Mouse (Mus musculus): Measurements from ENCODE around the gene Tango2.

Tango2 gene

DNA sequence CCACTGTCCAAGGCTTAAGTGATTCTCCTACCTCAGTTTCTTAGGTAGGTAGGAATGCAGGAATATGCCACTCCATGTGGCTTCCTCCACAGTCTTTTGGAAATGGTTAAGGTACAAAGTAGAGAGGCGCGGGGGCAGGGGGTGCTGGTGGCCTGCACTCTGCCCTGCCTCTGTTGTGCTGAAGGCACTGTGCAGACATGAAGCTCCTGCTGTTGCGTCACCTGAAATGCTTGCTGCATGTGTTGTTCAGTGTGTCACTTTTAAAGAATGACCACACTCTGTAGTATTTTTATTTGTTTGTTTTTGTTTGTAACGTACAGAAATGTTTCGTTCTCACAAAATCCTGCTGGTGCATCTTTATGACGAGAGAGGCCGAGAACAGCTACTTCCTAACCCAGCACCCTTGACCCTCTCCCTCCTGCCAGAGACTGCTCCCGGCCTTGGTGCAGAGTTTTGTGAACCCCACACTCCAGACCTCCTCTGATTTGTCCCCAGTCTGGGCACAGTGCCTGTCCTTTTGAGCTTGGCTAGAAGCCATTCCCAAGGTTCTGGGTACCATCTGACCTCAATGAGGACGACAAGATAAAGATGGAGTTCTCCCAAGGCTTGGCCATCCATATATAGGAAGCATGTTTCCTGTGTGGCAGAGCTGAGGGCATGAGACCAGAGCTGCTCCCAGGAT, 35.3 kb upstream of the Tango2 start:
- DNase-seq = no peak

DNA sequence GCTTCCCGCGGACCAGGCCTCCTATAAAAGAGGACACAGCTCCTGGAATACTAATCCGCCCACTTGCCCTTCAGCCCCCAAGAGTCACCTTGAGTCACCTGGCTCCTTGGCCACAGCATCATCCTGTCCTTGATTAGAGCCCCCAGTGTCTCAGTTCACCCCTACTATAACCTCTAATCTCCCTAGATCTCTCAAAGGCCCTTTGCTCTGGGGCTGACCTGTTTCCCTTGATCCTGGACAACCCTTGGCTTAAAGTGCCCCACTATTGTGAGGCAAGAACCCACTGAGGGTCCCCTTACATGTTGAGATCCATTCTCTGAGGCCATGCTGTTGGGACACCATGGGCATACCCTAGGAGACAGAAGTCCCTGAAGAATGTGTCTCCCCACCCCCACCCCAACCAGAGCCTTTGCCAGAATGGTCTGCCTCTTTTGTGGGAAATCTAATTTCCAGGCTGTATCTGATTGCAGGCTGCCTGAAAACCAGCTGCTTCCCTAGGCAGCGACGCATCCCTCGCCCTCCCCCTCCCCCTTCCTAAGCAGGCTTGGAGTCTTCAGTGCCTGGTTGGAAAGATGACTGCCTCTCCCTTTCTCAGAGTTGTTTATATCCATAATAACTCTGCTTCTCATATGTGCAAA, 33.8 kb upstream of the Tango2 start:
- DNase-seq = no peak

DNA sequence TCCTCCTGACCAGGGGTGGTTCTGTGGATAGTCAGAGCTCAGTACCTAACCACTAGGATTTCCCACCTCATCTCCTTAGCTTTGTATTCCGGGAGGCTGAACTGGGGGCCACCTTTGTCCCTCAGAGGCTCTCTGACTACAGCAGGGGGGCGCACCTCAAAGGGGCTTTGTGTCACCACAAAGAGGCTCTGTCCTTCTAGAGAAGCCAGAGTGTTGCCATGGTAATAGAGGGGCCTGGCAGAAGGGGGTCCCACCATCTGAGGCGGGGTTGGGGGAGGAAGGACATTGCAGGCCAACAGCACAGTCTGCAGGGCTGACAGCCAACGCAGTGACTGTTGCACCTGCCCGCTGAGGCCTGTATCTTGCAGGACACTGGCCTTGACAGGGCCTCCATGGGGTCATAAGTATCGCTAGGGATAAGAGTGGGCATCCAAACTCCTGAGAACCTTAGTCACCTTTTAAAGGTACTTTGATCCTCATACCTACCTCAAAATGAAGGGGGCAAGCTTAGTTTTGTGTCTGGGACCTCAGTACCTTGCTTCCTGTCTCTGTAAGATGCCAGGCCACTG, 32.7 kb upstream of the Tango2 start:
- DNase-seq = no peak

DNA sequence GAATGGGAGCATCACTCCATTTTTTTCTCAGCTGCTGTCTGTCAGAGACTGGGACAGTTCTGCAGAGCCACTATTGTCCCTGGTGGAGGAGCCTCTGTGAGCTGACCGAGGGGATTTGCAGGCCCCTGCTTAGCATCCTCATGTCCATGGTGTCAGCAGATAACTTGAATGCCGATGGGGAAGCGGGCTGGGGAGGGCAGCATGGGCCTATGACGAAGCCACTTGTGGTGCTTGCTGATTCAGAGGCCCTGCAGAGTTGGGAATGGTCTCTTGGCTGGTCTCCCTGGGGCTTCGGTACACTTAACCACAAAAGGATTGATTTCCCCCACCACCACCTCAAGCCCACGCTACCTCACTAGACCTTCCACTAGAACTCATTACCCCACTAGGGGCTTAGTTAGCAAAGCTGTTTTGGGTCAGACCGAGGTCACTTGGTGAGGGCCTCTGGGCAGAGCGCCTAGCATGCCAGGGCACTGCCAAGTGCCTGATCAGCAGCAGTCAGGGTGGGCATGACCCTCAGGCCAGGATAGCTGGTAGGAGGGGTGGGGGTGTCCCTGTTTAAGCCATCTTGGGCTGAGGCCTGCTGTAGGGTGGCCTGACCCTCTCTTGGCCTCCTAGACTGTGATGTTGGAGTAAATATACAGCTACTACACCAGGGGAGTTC, 31.6 kb upstream of the Tango2 start:
- DNase-seq = no peak

DNA sequence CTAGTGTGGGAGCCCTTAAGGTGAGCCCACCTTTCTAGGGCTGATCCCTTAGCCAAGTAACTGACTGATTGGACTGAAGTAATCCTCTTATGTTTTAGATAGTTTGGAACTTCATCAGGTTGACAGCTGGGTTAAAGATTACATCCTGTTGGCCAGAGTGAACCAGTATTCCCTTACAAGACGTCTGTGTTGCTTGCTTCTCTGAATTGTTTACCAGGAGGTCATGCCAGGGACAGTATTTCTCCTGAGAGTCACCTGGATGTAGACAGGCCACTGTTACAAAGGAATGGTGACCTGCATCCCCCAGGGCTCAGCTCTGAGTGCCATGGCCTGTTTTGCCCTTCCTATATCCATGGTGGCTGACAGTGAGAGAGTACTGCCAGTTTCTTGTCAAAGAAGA, 30.6 kb upstream of the Tango2 start:
- DNase-seq = no peak

DNA sequence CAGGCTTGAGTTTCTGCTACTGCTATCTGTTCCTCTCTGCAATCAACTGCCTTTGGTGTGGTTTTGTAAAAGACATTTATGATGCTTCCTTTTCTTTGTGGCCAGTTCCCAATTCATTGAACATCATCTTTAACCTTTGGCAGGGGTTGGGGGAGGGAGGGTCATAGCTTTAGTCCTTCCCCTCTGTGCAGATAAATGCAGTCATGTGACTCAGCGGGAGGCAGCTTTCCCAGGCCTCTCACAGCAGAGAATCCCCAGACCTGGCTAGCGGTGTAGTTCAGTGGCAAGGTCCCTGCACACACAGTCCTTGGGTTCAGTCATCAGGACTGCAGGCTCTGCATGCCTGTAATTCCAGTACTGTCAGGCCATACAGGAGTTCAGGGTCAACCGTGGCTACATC, 29.3 kb upstream of the Tango2 start:
- DNase-seq = no peak

DNA sequence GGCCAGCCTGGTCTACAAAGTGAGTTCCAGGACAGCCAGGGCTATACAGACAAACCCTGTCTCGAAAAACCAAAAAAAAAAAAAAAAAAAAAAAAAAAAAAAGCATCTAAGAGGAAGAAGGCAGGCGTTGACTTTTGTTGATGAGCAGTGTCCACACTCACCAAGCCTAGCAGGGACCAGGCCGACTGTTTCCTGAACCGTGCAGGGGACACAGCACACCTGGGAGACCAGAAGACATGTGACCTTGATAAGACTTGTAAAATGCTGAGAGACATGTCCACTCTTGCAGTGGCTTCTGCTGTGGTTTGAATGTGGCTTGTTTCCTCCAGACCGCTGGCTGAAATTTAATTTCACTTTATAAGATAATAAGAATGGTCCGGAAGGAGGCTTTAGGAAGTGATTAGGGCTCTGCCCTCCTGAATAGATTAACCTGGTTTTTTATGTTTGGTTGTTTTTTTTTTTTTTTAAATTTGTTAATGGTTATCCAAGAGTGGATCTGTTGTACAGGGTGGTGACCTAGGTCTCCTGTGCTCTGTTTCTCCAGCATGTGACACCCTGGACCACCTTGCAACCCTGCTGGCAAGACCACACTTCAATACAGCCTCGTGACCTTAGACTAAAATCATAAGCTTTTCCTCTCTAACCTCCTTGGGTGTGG, 28.5 kb upstream of the Tango2 start:
- DNase-seq = no peak

DNA sequence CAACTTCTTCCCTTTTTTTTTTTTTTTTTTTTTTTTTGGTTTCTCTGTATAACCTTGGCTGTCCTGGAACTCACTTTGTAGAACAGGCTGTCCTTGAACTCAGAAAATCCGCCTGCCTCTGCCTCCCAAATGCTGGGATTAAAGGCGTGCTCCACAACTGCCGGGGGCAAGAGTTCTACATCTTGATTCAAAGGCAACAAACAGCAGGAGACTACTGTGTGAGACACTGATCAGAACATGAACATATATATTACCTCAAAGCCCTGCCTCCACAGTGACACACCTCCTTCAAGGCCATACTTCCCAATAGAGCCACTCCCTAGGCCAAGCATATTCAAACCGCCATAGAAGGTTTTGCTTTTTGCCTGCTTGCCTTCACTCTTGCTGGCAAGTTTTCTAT, 25.7 kb upstream of the Tango2 start:
- no peak for DNase-seq

DNA sequence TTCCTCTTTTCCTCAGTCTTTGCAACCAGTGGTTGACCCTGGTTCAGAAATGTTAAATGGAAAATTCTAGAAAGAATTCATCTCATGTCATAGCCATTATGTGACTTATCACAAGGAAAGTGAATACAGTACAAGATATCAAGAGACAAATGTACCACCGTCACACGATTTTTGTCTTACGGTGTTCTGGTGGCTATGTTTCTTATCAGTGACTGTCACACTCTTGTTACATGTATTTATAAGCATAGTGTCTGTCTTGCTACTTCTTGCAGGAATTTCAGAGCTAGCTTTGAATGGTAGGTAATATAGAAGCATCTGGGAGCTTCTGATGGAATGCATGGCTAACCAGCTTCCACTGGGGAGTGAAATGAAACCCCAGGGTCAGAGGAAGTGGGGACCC, 22.3 kb upstream of the Tango2 start:
- no peak for DNase-seq

DNA sequence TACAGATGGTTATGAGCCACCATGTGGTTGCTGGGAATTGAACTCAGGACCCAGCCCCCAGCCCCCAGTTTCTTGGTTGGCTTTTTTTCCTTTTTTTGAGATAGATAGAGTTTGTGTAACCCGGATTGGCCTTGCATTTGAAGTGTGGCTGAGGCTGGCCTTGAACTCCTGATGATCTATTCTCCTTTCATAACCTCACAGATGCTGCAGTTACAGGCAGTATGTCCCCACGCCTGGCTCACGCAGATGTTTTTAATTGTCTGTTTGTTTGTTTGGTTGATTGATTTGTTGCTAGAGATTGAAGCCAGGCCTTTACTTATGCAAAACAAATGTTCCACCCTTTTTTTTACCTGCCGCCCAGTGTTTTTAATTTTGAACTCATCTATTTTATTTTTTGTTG, 18.9 kb upstream of the Tango2 start:
- no peak for DNase-seq

DNA sequence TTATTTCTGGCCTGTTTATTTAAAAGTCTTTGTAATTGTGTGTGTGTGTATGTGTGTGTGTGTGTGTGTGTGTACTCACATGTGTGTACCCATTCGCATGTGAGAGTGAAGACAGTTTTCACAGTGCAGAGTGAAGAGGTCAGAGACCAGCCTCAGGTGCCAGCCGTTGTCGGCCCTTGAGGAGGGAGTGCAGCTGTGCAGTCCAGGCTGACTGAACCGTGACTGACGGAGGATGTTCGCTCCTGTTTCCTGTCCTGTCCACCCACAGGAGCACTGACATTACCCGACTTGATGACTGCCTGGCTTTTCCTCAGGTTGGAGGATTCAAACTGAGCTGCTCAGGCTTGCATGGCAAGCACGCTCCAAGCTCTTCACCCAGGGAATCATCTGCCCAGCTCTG, 15.0 kb upstream of the Tango2 start:
- DNase-seq = no peak

DNA sequence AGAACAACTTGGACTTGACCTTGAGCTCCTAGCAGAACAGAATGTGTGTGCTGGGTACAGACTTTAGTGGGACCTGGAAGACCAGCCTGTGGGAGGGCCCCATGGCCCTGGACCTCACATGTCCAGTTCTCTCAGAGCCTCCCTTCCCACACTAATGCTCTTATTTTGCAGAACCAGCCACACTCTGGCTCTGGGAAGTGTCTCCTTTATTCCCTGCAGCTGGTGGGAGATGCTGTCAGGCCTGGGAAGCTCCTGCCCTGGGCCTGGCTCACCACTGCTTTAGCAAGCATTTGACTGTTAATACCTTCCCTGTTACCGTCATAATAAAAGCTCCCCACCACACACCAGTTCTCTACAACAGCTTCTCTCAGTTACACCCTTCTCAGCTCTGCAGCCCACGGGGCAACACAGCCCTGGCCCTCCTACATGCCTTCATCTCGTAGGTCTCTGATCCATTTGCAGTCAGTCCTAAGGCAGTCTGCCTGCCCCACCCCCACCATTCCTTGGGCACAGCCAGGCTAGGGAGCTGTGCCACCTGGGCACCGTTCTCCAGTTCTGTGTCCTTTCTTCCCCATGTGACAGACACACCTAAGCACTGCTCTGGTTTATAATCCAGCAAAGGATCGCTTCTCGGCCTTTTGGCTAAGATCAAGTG, 12.4 kb upstream of the Tango2 start:
- DNase-seq = no peak

DNA sequence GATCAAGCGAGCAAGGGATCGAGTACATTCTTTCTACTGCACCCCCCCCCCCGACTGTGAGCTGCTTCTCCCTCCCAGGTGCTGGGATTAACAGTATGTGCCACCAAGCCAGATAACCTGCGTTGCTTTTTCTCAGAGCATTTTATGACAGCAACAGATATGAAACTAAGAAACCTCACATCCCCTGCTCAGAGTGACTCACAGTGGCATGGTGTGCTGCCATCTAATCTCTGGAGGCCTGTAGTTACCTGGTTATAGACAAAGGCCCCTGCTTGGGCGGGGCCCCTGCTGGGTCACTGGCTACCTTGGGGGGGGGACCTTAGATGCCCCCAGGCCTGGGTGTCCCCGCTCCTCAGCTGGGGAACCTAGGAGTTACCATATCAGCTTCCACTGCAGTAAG, 10.1 kb upstream of the Tango2 start:
- DNase-seq = no peak

DNA sequence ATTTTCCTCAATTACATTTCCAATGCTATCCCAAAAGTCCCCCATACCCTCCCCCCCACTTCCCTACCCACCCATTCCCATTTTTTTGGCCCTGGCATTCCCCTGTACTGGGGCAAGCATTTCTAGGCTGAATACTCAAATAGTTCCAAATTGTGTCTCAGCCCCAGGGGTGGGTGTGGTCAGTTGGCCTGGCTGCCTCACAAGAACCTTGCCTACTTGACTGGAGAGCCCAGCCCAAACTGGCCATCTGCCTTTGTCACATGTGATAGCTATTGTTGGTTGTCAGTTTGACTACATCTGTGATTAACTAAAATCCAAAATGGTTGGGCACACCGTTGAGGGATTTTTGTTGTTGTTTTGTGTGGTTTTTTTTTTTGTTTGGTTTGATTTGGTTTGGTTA, 9.1 kb upstream of the Tango2 start:
- no peak for DNase-seq

DNA sequence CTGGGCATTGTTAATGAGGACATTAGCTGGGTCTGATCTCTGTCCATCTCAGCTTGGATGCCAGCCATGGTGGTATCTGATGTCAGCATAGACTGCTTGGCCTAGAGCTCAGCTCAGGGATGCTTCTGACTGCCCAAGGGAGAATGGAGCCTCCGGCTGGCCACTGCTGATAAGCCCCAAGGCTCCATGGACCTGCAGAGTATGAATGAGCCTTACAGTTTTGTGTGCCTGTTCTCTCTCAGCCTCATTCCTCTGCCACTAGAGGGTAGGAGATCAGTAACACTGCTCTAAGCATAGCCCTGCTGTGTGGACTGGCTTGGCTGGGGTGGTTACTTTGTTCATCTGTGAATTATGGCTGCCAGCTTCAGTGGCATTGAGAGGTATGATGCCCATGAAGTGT, 5.2 kb upstream of the Tango2 start:
- no peak for DNase-seq

DNA sequence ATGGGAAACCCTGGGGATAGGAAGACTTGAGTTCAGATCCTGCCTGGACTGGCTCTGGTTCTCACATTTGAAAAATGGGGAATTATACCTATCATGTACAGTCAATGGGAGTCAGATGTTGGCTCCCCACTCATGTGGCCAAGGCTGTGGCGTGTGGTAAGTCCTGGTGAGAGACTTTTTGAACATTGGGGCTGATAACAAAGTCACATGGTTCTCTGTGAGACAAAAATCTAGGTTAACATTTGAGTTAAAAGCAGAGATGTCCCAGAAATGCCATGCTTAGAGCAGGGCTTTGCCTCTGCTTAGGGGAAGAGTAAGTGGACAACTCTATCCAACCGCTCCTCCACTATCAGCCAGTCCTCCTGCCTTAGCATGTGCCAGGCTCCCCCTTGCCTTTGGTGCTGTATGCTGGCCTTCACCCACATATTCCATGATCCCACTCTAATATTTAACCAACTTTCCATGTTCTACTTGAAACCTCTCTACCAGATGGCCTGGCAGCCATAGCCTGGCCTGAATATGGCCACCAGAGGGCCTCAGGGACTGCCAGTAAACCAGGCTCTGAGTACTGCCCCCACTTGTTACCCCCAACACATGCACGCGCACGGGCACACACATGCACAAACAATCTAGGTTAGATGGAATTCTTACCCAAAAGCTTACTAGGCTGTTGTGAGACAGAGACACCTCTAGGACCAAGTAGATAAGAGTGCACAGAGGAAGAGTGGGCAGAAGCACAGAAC, 3.6 kb upstream of the Tango2 start:
- DNase-seq = peak; percentile 60

DNA sequence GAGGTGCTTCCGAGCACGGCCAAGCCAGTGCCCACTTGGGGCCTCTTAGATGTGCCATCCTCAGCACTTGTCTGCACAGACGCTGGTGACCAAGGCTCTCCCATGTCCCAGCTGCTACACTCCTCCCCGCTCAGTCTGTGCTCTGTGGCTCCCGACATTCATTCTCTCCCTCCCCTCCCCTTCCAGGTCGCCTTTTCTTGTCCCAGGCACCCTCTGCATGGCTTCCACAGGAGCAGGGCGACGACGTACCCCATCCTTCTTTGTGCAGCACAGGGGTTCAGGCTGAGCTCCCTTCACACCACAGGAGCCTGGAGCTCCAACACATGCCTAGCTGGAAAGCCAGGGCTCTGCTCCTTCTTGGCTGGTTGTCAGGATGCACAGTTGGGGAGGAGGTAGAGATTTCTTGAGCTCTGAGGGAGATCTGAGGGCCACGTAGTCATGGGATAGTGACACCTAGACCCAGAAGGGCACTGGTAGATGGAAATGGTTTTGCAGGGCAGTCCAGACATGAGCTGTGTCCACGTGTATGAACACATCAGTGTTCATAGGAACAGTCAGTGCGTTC, 1.9 kb upstream of the Tango2 start:
- DNase-seq = no peak

DNA sequence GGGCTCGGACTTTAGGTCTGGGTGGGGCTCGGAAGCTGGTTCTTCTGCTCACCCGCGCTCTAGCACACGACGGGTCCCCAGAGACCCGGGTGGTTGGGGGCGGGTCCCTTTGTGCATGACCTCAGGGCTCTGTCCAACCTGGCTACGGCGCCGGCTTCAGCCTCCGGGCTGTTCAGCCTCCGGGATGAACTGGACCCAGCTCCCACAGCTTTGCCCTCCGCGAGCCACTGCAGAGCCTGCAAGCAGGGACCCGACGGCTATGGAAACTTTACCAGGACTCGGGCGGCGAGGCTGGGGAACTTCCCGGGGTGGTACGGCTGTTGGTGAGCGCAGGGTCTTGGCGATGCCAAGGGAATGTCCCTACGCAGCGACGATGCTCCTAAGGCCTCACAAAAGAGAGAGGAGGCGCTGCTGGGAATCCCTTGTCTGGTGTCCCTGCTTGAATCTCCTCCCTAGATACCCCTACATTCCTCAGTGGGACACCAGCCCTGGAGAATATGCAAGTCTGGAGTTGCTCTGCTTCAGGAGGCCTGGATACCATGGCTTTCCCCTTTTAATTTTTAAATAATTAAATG, 785 bp upstream of the Tango2 start:
- DNase-seq = peak; percentile 29

DNA sequence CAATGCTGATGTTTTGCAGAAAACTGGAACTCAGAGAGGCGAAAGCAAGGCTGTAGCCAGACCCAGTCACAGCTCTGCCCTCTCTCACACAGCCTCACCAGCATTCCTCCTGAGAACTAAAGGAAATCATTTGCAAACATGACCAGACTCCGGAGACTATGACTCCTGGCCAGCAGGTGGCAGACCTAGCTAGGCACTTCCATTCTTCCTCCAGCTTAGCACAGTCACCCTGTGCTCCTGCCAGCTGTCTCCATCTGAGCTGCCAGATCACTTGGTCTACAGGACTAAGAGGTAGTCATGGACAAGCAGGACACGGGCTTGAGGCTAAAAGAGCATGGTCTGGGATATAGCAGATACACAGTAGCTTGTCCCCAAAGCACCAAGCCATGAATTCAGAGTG, 2.7 kb downstream of the Tango2 start:
- peak; percentile 88 for DNase-seq

DNA sequence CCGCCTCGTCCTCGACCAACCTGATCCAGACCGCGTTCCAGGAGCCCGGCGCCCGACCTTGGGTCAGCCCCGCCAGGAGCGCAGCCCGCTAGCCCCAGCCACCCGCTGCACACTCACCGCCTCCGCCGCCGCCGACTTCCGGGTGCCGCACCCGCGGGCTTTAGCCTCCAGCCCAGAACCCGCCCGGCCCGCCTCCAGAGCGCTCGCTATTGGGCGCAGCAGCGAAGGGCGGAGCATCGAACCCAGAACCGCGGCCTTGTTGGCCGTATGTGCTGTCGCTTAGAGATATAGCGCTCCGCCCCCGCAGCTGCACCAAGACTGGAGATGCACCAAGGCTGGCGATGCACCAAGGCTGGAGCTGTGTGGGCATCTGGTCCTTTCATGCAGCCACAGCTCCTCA, 4.1 kb downstream of the Tango2 start:
- DNase-seq = peak; percentile 98
